In the genomic region with DNA sequence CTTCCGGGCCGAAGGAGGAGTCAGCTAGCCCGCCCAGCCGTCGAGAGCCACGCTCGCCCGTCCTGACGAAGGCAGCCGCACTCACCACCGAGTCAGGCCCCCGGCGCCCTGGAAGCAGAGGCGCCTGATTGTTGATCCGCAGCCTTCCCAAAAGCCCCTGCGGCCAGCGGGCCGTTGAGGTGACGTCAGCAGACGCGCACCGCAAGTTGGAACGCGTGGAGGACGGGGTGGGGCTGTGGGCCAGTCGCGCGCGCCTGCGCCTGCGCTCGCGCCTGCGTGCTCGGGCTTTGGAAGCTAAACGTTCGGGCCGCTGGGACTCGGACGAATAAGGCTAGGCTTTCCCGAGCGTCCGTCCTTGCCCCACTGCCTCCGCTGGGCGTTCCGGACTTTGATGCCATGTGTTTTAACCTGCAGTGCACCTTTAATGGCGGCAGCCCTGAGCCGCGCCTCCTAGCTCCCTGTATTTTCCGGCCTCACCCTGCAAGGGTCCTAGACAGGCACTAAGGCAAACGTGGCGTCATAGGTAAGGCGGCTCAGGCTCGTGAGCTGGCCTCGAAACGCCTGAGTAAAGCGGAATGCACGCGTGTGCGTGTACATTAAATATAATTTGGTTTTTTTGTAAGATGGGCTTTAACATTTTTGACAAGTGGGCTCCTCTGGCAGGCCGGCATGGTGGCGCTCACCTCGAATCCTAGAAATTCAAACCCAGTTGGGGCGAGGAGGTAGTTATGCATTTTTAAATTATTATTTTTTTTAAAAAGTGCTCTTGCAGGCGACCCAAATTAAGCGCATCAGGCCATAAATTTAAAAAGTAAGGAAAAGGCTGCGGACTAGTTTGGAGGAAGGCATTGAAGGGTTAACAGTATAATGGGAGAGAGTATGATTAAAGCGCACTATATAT, we compare ENCODE assay signal across 8 mouse cellular contexts. TPM values are rescaled to one million over a fixed set of nuclear protein-coding genes. Genes with fewer than 3 reads are reported as not detected.
A peak's percentile ranks its signal among the peaks of the same experiment; 100 is the strongest.
DNase-seq lines count a peak whose midpoint lies in the region; ATAC-seq and TF ChIP-seq lines count a peak whose summit lies in the region.

A gene (minus strand): TSS at position 160 of the 901 bp plus-strand sequence.

- H3K4me1 ChIP-seq in G1E (ENCODE audit: insufficient read depth, low read depth, low read length) = peaks cover 25% of the 10 kb centered on the region
- H3K4me1 ChIP-seq in forebrain, embryonic 16.5 days (replicated peaks; ENCODE audit: control insufficient read depth, insufficient read depth, low read length) = peaks cover 22% of the 10 kb centered on the region
- H3K4me1 ChIP-seq in lung, embryonic 14.5 days (ENCODE audit: insufficient read depth) = peaks cover 7% of the 10 kb centered on the region; the same call in 1 of the 2 replicates
- H3K4me1 ChIP-seq in olfactory bulb, adult 2 months (ENCODE audit: control insufficient read depth, insufficient read depth, low read length) = no peaks in the 10 kb centered on the region
- peaks cover 8% of the 10 kb centered on the region for H3K4me1 ChIP-seq in thymus, adult 2 months (replicated peaks; ENCODE audit: control insufficient read depth, insufficient read depth, low read length)

- under 1% methylated on average over 68 of the region's 68 CpGs for WGBS in forebrain, embryonic 16.5 days
- WGBS in lung, embryonic 14.5 days = under 1% methylated on average over 68 of the region's 68 CpGs
- under 1% methylated on average over 68 of the region's 68 CpGs for WGBS in olfactory bulb, adult 2 months
- under 1% methylated on average over 68 of the region's 68 CpGs for WGBS in thymus, adult 2 months

- no peaks in the 10 kb centered on the region for H3K27me3 ChIP-seq in G1E (ENCODE audit: insufficient read depth, low read length)
- no peaks in the 10 kb centered on the region for H3K27me3 ChIP-seq in forebrain, embryonic 16.5 days (replicated peaks; ENCODE audit: control insufficient read depth, insufficient read depth, low read length)
- H3K27me3 ChIP-seq in lung, embryonic 14.5 days (ENCODE audit: insufficient read depth, low read length) = no peaks in the 10 kb centered on the region
- H3K27me3 ChIP-seq in thymus, adult 2 months (ENCODE audit: control insufficient read depth, insufficient read depth, low read length) = no peaks in the 10 kb centered on the region

- intact Hi-C loops in heart, postnatal 36 days (cut with DNase I) = loop anchor here (1.0 to 2.0 kb wide), 3 partner anchors 36 to 168 kb away; a partner anchor contains a TSS

- DNase-seq in G1E (ENCODE audit: low spot score) = peak; percentile 80
- DNase-seq in cerebellum, adult 18-20 months = peak; percentile 96 to 97
- DNase-seq in heart, postnatal 36 days = peak; percentile 94 to 95
- peak; percentile 96 to 97 for DNase-seq in layer of hippocampus, adult 2 months (ENCODE audit: low spot score in 2 of 2)
- peak; percentile 98 for DNase-seq in lung, embryonic 14.5 days
- peak; percentile 94 for DNase-seq in thymus, adult 2 months

- peak within 1 kb of the TSS; percentile 94 for H3K9ac ChIP-seq in forebrain, embryonic 16.5 days (replicated peaks; ENCODE audit: low read depth, low read length)
- peak within 1 kb of the TSS; percentile 89 for H3K9ac ChIP-seq in lung, embryonic 14.5 days

- peaks cover 17% of the 10 kb centered on the region for H3K36me3 ChIP-seq in G1E (replicated peaks)
- H3K36me3 ChIP-seq in forebrain, embryonic 16.5 days (ENCODE audit: control insufficient read depth, insufficient read depth) = 0 out of 2 replicates have a peak, but pooled peaks cover 4% of the 10 kb centered on the region
- H3K36me3 ChIP-seq in lung, embryonic 14.5 days (ENCODE audit: insufficient read depth) = peaks cover 16% of the 10 kb centered on the region; the same call in 1 of the 2 replicates
- H3K36me3 ChIP-seq in thymus, adult 2 months (ENCODE audit: control insufficient read depth, insufficient read depth, low read length) = peaks cover 8% of the 10 kb centered on the region

- peak within 1 kb of the TSS; percentile 97 for H3K27ac ChIP-seq in forebrain, embryonic 16.5 days (ENCODE audit: low read length)
- H3K27ac ChIP-seq in layer of hippocampus, adult 2 months = peak within 1 kb of the TSS; percentile 100
- H3K27ac ChIP-seq in lung, embryonic 14.5 days (ENCODE audit: low read depth) = peak within 1 kb of the TSS; percentile 99
- peak within 1 kb of the TSS; percentile 92 for H3K27ac ChIP-seq in olfactory bulb, adult 2 months (ENCODE audit: insufficient read depth, low read depth, low read length)
- peak within 1 kb of the TSS; percentile 94 for H3K27ac ChIP-seq in thymus, adult 2 months (ENCODE audit: control insufficient read depth, insufficient read depth, low read length)

- H3K9me3 ChIP-seq in G1E (replicated peaks) = no peaks in the 10 kb centered on the region
- no peaks in the 10 kb centered on the region for H3K9me3 ChIP-seq in forebrain, embryonic 16.5 days (ENCODE audit: control insufficient read depth, low read length)
- no peaks in the 10 kb centered on the region for H3K9me3 ChIP-seq in lung, embryonic 14.5 days (ENCODE audit: low read depth, low read length)

- H3K4me3 ChIP-seq in G1E (ENCODE audit: low read depth, low read length) = peak within 1 kb of the TSS; percentile 73
- peak within 1 kb of the TSS; percentile 84 for H3K4me3 ChIP-seq in forebrain, embryonic 16.5 days (replicated peaks; ENCODE audit: low read length)
- H3K4me3 ChIP-seq in layer of hippocampus, adult 2 months = peak within 1 kb of the TSS; percentile 69
- peak within 1 kb of the TSS; percentile 73 for H3K4me3 ChIP-seq in lung, embryonic 14.5 days (ENCODE audit: low read depth, low read length)
- peak within 1 kb of the TSS; percentile 65 for H3K4me3 ChIP-seq in olfactory bulb, adult 2 months (ENCODE audit: insufficient read depth, low read depth, low read length)
- peak within 1 kb of the TSS; percentile 69 for H3K4me3 ChIP-seq in thymus, adult 2 months (ENCODE audit: control insufficient read depth, insufficient read depth, low read length)

- no peak for TF ChIP-seq CTCF in G1E (IDR thresholded peaks at IDR 0.05; ENCODE audit: low read depth, low read length)
- TF ChIP-seq CTCF in layer of hippocampus, adult 2 months (conservative IDR thresholded peaks at IDR 0.05) = no peak
- no peak for TF ChIP-seq CTCF in lung, embryonic 14.5 days (IDR thresholded peaks at IDR 0.05; ENCODE audit: low read depth)
- TF ChIP-seq CTCF in olfactory bulb, adult 2 months (IDR thresholded peaks at IDR 0.05; ENCODE audit: insufficient read depth, low read depth, low read length) = no peak
- peak; percentile 52; the same call in 1 of the 2 replicates for TF ChIP-seq CTCF in thymus, adult 2 months (IDR thresholded peaks at IDR 0.05; ENCODE audit: borderline replicate concordance, control insufficient read depth, extremely low read depth, insufficient read depth, low read length, poor library complexity)

- peak; percentile 97 for TF ChIP-seq POLR2A in olfactory bulb, adult 2 months (IDR thresholded peaks at IDR 0.05; ENCODE audit: insufficient read depth, low read depth, low read length)
- peak; percentile 97 for TF ChIP-seq POLR2A in thymus, adult 2 months (IDR thresholded peaks at IDR 0.05; ENCODE audit: control insufficient read depth, extremely low read depth, insufficient read depth, low read length, poor library complexity)

- peak; percentile 87 for ATAC-seq in G1E (ENCODE audit: extremely low read depth, insufficient number of reproducible peaks, low FRiP score, poor library complexity, severe bottlenecking)
- peak; percentile 97 for ATAC-seq in forebrain, embryonic 16.5 days
- ATAC-seq in lung, embryonic 14.5 days (ENCODE audit: insufficient read depth) = peak; percentile 97

- H3K4me2 ChIP-seq in forebrain, embryonic 16.5 days (ENCODE audit: low read length) = peak within 1 kb of the TSS; percentile 74
- H3K4me2 ChIP-seq in lung, embryonic 14.5 days = peak within 1 kb of the TSS; percentile 83

RNA-seq across cellular contexts. Expression of the gene that starts here (rescaled TPM):
- total RNA-seq in G1E (2014; fragmentation: Nextera tagmentation) (64.3 and 71.4 TPM in 2 replicates), G1E (2017) (46.4 and 50.9 TPM in 2 replicates)
- polyA plus RNA-seq in G1E (2012) = 10.9 and 14.3 TPM in 2 replicates
- 56.8 and 57.8 TPM in 2 replicates for polyA plus RNA-seq in forebrain, embryonic 16.5 days (2015; fragmentation: Nextera tagmentation; extraction: Ambion mirVana)
- total RNA-seq in heart, postnatal 36 days (2021) = 10 to 100 TPM; 24.8 to 29.1 TPM
- total RNA-seq in layer of hippocampus, adult 2 months (2021) = 10 to 100 TPM; 32.7 to 37.6 TPM
- polyA plus RNA-seq in lung, embryonic 14.5 days (2014; fragmentation: Nextera tagmentation; extraction: Ambion mirVana) = 36.2 and 37.3 TPM in 2 replicates
- not detected in 2 replicates for polyA plus RNA-seq in olfactory bulb, adult 2 months (2012; ENCODE audit: insufficient read depth, insufficient read length, low replicate concordance, missing spikeins)
- polyA plus RNA-seq in thymus, adult 2 months (2012; rRNA removed) = 43.5 and 43.6 TPM in 2 replicates

Comparison
In these comparisons a context has a peak if more than half of its experiments do, and no peak if none do; other contexts are left out.
1. Peak in every context shown above with its lines: DNase-seq, ATAC-seq, H3K4me3 ChIP-seq and H3K27ac ChIP-seq.